Mouse (Mus musculus) left cerebral cortex, adult 9 months (tissue): ENCODE results near the gene Adam10.

ENCODE experiments used
- DNase-seq, 2 experiments: peaks; one replicate each; pipeline ENCODE4 v3.0.0; 2022; ENCODE audit warnings: low spot score in 2 of 2

Adam10 gene

DNA sequence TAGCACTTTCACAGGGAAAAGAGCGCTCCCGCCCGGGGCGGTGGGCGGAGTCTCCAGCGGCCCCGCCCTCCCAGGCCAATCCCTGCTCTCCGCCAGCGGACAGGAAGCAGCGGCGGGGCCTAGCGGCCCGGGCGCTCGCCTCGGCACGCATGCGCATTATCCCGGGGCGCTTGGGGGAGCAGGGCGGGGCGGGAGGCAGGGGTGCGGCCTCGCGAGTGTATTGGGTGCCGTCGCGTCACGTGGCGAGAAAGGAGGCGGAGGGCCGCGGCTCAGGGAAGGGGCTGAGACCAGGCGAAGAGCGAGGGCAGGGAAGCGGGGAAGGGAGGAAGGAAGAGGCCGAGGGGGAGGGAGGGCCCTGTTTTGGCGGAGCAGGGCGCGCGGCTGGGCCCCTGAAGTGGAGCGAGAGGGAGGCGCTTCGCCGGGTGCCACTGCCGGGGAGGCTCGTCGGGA, at the start of gene Adam10:
Gene Adam10 (plus strand): TSS at position 316 of the 450 bp plus-strand sequence.
- peak; percentile 94 to 97 for DNase-seq

DNA sequence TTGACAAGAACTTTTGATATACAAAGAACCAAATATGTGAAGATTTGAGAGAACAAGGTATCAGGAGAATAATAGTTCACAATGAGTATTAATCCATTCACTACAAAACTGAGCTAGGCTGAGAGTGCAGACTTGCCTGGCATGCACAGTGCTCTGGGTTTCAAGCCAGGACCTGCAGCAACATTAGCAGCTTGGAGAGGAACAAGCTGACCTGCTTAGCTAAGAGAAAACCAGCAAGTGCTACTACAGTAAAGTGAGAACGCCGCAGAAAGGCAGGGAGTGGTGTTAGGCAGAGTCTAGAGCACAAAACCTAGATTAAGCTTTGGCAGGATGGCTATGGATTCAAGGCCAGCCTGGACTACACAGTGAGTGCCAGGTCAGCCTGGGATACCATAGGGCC, 49.1 kb upstream of the Adam10 start:
- no peak for DNase-seq

- no peak for DNase-seq
These were observed 47.1 kb upstream of the Adam10 start for GRCm38 (mm10) chr9:70631665-70632064.

DNA sequence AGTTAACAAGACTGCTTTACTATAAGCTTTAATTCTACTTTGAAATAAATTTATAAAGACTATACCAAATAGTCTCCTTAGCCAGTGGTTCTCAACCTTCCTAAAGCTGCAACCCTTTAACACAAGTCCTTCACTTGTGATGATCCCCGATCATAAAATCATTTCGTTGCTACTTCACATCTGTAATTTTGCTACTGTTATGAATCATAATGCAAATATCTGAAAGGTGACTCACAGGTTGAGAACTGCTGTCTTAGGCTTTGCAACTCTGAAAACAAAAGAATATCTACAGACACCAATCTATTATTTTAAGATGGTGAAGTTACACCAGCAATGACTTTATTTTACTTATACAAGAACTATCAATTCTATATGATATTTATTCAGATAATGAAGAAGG, 42.0 kb upstream of the Adam10 start:
- DNase-seq, result no peak

DNA sequence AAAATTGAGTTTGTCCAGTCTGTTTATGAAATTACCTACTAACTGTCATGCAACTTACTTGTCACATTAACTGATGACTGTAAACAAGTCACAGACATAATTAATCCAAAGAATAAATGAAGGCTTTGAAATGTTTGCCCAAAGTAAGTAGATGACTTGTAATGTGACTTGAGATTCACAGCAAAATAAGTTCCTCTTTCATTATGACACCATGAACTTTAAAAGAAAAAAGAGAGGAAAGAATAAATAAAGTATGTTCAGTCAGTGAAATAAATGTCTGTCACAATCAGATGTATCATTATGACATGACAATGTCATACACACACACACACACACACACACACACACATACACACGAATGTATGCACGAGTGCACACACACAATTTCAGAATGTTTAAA, 28.5 kb upstream of the Adam10 start:
- DNase-seq, result no peak

DNA sequence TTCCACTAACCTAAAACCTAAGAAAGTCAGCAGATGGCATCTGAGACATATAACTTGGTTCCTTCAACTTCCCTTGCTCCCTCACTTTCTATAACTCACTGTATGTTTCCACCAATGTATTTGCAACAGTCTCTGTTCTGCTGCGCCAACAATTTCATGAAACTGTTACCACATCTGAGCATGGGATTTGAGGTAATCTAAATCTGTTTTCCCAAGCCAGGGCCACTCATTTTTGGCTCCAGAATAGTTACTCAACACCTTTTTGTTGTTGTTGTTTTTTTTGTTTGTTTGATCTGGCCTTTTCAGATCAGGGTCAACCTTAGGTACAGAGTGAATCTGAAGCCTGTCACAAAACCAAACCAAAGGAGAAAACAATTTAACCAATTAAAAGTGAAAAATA, 27.8 kb upstream of the Adam10 start:
- no peak for DNase-seq

DNA sequence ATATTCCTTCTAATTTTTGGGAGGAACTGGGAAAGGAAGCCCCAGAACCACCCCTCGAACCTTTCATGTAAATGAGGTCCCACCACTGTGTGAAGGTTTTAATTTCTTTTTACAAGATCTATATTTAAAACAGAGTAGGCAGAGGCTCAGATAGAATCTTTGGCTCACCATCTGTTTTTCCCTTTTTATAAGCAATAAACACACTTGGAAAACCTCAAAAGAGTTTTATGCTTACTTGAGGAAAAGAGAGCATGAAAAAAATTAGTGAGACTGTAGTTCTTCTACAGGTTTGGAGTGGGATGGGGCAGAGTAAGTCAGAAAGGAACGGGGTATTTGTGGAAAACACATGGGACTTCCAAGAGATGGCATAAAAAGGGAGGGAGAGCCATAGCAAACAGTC, 26.6 kb upstream of the Adam10 start:
- no peak for DNase-seq

- DNase-seq, result no peak
These were observed 24.9 kb upstream of the Adam10 start for GRCm38 (mm10) chr9:70653875-70654274.

- no peak for DNase-seq
These were observed 24.3 kb upstream of the Adam10 start for GRCm38 (mm10) chr9:70654496-70654895.

- DNase-seq, result no peak
These were observed 23.1 kb upstream of the Adam10 start for GRCm38 (mm10) chr9:70655764-70656129.

DNA sequence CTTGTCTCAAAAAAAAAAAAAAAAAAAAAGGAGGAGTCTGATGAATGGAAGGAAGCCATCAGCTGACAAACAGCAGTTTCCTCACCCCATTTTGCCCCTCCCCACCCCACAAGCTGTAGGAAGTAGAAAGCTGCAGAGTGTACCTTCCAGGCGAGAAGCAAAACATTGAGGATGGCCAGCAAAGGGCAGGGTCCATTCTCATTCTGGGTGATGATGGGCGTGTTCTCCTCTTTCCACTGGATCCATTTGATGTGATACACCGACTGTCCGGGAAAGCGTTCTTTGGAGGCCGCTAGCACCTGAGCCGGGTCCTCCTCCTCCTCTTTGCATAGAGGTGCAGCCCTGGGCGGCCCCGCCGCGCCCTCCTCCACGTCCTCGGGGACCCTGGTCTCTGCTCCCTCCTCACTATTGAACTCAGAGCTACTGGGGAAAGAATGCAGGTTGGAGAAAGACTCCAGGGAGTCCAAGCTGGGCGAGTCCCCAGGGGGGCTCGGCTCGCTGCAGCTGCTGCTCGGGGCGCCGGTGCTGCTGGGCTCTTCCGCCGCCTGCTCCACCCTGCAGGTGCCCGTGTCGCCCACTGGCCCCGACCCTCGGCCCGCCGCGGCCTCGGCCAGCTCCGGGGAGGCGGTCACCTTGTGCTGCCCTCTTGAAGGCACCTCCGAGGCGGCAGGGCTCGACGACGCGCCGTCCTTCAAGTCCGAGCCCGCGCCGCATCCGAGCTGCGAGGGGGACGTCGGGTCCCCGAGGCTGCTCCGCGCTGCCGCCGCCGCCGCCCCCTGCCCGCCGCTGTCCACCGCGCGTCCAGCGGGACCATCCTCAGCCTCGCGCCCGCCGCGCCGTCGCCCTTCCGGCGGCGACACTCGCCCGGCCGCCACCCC, 22.4 kb upstream of the Adam10 start, which contains the start of gene Gm10642:
Gene Gm10642 (plus strand): TSS at position 122 of the 878 bp plus-strand sequence.
- DNase-seq, result peak in 1 of 2 experiments; percentile 56

DNA sequence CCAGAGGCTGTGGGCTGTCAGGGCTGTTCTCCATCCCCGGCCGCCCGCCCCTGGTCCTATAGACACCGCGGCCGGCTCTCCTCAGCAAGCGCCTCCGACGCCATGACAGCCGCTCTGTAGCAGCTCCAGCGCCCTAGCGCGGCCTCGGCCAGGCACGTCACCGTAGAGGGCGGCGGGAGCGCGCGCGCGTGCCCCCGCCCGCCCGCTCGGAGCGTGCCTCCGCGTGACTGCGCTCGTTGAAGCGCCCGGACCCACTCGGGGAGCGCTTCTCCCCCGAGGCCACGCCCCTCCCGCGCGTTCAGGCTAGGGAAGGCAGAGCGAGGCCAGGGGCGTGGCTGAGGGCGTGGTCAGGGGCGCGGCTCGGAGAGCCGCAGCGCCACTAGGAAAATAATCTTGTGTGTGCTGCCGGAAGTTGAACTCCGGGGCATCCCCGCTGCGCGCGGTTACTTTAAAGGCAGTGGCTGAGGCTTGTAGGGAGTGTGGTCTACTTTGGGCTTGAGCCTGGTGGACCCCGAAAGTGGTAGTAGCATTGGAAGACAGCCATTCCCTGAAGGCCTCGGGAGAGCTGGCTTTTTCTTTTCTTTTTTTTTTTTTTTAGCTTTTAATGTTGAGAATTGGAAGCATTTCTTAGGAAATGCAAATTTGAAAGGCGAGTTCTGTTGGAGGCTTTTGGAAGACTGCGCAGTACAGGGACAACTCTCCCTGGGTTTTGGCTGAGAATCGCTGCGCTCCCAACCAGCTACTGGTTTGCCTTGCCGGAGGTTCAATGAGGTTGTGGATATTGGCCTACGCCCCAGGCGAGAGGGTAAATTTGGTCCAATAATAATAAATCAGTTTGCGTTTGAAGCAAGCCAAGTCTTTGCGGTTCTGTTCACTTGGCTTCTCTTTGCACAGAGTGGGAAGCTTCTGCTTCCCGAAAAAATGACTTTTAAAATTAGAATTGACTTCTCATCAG, 21.5 kb upstream of the Adam10 start, which contains the start of gene Mindy2:
Gene Mindy2 (minus strand): TSS at position 162 of the 955 bp plus-strand sequence.
- DNase-seq, result peak; percentile 84 to 96

DNA sequence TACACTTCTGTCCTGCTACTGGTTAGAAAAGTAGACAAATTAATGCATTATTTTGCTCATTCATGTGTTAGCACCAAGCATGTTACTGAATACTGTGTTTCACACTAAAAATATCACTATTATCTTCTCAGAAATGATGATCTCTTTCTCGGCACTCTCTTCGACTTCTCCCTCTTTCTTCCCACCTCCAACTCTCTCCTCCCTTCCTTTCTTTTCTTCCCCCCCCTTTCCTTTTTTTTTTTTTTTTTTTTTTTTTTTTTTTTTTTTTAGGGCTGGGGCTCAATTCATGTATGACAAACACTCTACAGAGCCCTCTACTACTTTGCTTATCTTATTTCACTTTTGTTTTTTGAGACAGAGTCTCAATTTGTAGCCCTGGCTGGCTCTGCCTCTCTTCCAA, 20.5 kb upstream of the Adam10 start:
- no peak for DNase-seq

DNA sequence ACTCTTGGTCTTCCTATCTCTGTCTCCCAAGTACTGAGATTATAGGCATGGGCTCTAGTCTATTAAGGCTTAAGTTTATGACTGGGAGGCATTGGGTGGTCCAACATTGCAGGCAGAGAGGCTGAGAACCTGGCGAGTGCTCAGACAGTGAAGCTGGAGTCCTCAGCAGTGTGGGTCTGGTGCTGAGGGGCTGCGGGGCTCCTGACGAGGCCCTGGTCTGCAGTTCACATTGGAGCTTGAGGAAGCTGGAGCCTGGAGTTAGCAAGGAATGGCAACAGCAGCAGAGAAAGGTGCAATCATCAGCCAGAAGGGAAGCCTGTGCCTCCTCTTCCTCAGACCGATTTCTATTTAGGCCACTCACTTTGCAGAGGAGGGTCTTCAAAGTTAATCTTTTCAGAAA, 13.9 kb upstream of the Adam10 start:
- no peak for DNase-seq

GRCm38 (mm10) chr9:70665372-70666145, 13.2 kb upstream of the Adam10 start:
- DNase-seq, result no peak

DNA sequence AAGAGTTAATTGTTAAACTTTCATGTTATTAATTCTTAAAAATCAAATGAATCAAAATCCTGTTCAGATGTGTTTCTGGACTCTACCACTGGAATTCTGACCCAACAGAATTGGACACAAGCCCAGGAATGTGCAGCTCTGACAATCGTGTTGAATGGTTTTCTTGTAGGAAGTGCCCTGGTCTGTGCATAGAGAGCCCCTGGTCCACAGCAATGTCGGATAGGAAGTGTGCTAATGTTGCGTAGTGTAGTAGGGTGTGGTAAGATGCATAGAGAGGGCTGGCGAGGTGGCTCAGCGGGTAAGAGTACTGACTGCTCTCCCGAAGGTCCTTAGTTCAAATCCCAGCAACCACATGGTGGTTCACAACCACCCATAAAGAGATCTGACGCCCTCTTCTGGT, 12.0 kb upstream of the Adam10 start:
- no peak for DNase-seq

- no peak for DNase-seq
These were observed 10.7 kb upstream of the Adam10 start for GRCm38 (mm10) chr9:70668048-70668447.

- no peak for DNase-seq
These were observed 9.6 kb upstream of the Adam10 start for GRCm38 (mm10) chr9:70669197-70669596.

GRCm38 (mm10) chr9:70670381-70670780, 8.4 kb upstream of the Adam10 start:
- no peak for DNase-seq

DNA sequence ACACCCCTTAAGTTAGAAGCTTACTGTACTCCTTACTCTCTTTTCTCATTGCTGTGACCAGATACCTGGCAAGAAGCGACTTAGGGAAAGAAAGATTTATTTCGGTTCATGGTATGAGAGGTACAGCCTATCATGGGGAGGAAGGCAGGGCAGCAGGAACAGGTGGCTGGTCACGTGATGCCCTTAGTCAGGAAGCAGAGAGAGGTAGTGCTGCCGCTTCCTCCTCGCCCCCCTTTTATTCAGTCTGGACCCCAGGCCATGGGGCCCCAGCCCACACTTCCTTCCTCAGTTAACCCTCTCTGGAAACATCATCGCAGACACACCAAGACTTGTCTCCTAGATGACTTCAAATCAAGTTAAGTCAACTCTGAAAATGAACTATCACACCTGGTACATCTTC, 7.5 kb upstream of the Adam10 start:
- no peak for DNase-seq

GRCm38 (mm10) chr9:70671772-70672579, 6.8 kb upstream of the Adam10 start:
- DNase-seq, result no peak
